Mouse (Mus musculus): ENCODE data around the gene Grk1.

The Grk1 gene

DNA sequence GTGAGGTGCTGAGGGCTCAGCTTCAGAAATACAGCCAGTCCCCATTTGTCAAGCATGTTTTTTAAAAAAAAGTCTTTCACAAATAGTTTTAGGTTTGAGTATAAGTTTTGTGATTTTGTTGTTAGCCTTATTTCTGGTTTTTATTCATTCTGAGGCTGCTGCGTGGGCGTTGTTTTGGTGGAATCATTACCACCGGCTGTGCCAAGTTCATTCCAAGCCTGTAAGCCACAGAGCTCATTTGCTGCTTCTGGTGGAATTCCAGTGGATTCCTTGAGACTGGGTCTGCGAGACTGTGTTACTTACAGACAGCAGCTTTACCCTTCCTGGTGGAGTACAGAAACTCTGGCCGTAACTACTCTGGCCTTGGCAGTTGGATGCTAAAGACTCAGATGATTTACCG lies 41.6 kb downstream of the Grk1 start:
- no peak for DNase-seq (ENCODE audit: low read depth, low spot score)
- no peaks in the 10 kb centered on the region for H3K36me3 ChIP-seq (ENCODE audit: control insufficient read depth, insufficient read depth, low read length, poor library complexity, severe bottlenecking)
- H3K27me3 ChIP-seq (ENCODE audit: control insufficient read depth, insufficient read depth, low read length, poor library complexity, severe bottlenecking): no peaks in the 10 kb centered on the region

- Histone ChIP-seq H3K27me3 (ENCODE audit: control insufficient read depth, insufficient read depth, low read length, poor library complexity, severe bottlenecking) (no peaks in the 10 kb centered on the region), H3K36me3 (ENCODE audit: control insufficient read depth, insufficient read depth, low read length, poor library complexity, severe bottlenecking) (no peaks in the 10 kb centered on the region)
- DNase-seq (ENCODE audit: low read depth, low spot score): no peak
Measured at GRCm38 (mm10) chr8:13448145-13448544, 43.3 kb downstream of the Grk1 start.

GRCm38 (mm10) chr8:13451747-13452277 lies 46.9 kb downstream of the Grk1 start:
- H3K36me3 ChIP-seq (ENCODE audit: control insufficient read depth, insufficient read depth, low read length, poor library complexity, severe bottlenecking): no peaks in the 10 kb centered on the region
- H3K27me3 ChIP-seq (ENCODE audit: control insufficient read depth, insufficient read depth, low read length, poor library complexity, severe bottlenecking): no peaks in the 10 kb centered on the region
- no peak for DNase-seq (ENCODE audit: low read depth, low spot score)

- H3K36me3 ChIP-seq (ENCODE audit: control insufficient read depth, insufficient read depth, low read length, poor library complexity, severe bottlenecking): no peaks in the 10 kb centered on the region
- no peak for DNase-seq (ENCODE audit: low read depth, low spot score)
- H3K27me3 ChIP-seq (ENCODE audit: control insufficient read depth, insufficient read depth, low read length, poor library complexity, severe bottlenecking): no peaks in the 10 kb centered on the region
Measured at GRCm38 (mm10) chr8:13454341-13455113, 49.6 kb downstream of the Grk1 start.

- no peaks in the 10 kb centered on the region for H3K27me3 ChIP-seq (ENCODE audit: control insufficient read depth, insufficient read depth, low read length, poor library complexity, severe bottlenecking)
- no peaks in the 10 kb centered on the region for H3K36me3 ChIP-seq (ENCODE audit: control insufficient read depth, insufficient read depth, low read length, poor library complexity, severe bottlenecking)
- peak; percentile 54 for DNase-seq (ENCODE audit: low read depth, low spot score)
Measured at GRCm38 (mm10) chr8:13455295-13455694, 50.4 kb downstream of the Grk1 start.

DNA sequence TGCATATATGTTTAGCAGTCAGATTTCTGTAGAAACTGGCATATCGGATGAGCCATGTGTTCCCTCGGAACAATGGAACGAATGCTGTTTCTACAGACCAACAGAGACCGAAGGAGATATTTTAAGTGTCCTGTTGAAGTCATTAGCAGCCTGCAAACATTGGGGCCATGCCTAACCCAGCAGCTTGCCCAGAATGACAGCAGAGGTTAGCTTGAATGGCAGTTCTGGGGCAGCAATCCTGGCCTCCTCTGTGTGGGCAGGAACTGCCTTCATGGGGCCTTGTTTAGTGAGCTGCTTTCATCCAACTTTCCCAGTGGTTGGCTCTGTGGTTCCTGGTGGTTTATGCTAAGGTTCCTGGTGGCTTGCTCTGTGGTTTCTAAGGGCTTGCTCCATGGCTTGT lies 54.5 kb downstream of the Grk1 start:
- Histone ChIP-seq H3K36me3 (ENCODE audit: control insufficient read depth, insufficient read depth, low read length, poor library complexity, severe bottlenecking) (no peaks in the 10 kb centered on the region), H3K27me3 (ENCODE audit: control insufficient read depth, insufficient read depth, low read length, poor library complexity, severe bottlenecking) (no peaks in the 10 kb centered on the region; the same call in 1 of the 2 replicates)
- no peak for DNase-seq (ENCODE audit: low read depth, low spot score)

DNA sequence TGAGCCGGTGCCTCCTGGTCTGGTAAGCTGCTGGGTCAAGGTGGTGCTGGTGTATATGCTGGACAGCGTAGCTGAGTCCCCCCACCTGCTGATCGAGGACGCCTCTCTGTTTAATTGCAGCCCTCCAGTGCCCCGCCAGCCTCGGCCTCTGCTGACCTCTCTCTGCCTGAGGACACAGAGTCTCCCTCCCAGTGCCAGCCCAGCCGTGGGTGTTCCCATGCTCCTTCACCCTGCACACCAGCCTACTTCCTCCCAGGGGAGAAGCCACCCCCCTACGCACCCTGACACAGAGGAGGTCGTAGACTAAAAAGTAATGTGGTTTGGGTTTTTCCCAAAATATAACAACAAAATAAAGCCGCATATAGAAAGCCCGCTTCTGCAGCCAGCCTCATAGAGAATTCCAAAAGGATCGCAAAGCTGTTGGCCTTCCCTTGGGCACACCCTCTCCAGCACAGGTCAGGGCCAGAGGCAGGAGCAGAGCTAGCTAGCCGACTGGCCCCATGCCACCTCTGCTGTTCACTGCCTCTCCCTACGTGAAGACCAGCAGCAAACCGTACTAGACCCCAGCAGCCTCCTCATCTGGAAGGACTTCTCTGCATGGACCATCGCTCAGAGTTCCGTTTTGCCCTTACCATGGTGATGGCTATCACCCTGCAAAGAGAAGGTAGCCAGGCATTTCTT lies 56.3 kb downstream of the Grk1 start:
- Histone ChIP-seq H3K36me3 (ENCODE audit: control insufficient read depth, insufficient read depth, low read length, poor library complexity, severe bottlenecking) (no peaks in the 10 kb centered on the region), H3K27me3 (ENCODE audit: control insufficient read depth, insufficient read depth, low read length, poor library complexity, severe bottlenecking) (no peaks in the 10 kb centered on the region; the same call in 1 of the 2 replicates)
- DNase-seq (ENCODE audit: low read depth, low spot score): no peak

GRCm38 (mm10) chr8:13461843-13462242 lies 57.0 kb downstream of the Grk1 start:
- Histone ChIP-seq H3K27me3 (ENCODE audit: control insufficient read depth, insufficient read depth, low read length, poor library complexity, severe bottlenecking) (no peaks in the 10 kb centered on the region; the same call in 1 of the 2 replicates), H3K36me3 (ENCODE audit: control insufficient read depth, insufficient read depth, low read length, poor library complexity, severe bottlenecking) (no peaks in the 10 kb centered on the region)
- DNase-seq (ENCODE audit: low read depth, low spot score): peak; percentile 61

DNA sequence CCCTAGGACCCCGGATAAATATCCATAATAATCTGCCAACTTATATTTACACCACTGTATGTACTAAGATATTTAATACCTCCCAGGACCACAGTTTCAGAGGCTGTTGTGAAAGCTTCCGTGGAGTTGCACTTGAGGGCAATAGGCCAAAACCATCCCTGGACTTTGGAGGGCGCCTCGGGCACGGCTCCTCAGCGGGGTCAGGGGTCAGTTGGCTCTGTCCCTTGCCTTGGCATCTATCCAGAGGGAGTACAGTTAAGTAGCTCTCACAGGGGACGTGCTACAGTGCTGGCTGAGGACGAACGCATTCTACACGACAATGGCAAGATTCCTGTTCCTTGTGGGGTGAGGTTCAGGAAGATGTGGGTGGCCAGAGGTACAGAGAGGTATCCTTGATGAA lies 57.5 kb downstream of the Grk1 start:
- Histone ChIP-seq H3K36me3 (ENCODE audit: control insufficient read depth, insufficient read depth, low read length, poor library complexity, severe bottlenecking) (no peaks in the 10 kb centered on the region), H3K27me3 (ENCODE audit: control insufficient read depth, insufficient read depth, low read length, poor library complexity, severe bottlenecking) (no peaks in the 10 kb centered on the region; the same call in 1 of the 2 replicates)
- DNase-seq (ENCODE audit: low read depth, low spot score): no peak

DNA sequence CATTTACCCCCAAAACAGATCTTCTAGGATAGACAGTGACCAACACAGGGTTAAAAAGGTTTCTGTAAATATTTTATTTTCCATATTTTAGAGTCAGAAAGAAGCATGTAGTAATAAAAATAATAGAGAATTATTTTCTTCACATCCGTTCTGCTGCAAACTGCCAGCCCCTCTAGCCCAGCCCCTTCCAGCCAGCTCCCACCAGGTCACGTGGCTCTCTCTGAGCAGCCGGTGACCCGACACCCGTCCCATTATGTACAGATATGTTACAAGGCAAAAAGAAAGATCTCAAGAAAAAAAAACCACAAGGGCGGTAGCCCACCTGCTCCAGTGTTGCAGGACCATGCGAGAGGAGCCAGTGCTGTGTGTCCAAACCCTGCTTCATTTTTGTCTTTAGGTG lies 60.4 kb downstream of the Grk1 start:
- H3K27me3 ChIP-seq (ENCODE audit: control insufficient read depth, insufficient read depth, low read length, poor library complexity, severe bottlenecking): no peaks in the 10 kb centered on the region; the same call in 1 of the 2 replicates
- no peak for DNase-seq (ENCODE audit: low read depth, low spot score)
- H3K36me3 ChIP-seq (ENCODE audit: control insufficient read depth, insufficient read depth, low read length, poor library complexity, severe bottlenecking): no peaks in the 10 kb centered on the region

DNA sequence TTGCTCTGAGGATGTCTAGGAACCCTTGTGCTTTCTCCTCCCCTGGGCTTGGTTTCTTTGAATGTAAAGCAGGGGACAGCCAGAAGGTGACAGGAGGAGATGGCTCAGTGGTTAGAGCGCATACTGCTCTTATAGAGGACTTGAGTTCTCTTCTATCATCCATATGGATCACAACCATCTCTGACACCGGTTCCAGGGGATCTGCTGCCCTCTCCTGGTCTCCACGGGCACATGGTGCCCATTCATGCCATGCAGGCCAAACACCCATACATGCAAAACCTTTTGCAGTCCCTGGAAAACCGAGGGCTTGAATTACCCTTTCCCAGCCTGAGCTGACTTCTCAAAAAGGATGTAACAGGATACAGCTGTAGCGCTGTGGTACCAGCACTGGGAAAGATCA lies 62.1 kb downstream of the Grk1 start:
- no peak for DNase-seq (ENCODE audit: low read depth, low spot score)
- no peaks in the 10 kb centered on the region for H3K36me3 ChIP-seq (ENCODE audit: control insufficient read depth, insufficient read depth, low read length, poor library complexity, severe bottlenecking)
- no peaks in the 10 kb centered on the region; the same call in 1 of the 2 replicates for H3K27me3 ChIP-seq (ENCODE audit: control insufficient read depth, insufficient read depth, low read length, poor library complexity, severe bottlenecking)

GRCm38 (mm10) chr8:13468737-13469136 lies 63.9 kb downstream of the Grk1 start:
- no peaks in the 10 kb centered on the region for H3K27me3 ChIP-seq (ENCODE audit: control insufficient read depth, insufficient read depth, low read length, poor library complexity, severe bottlenecking)
- no peaks in the 10 kb centered on the region for H3K36me3 ChIP-seq (ENCODE audit: control insufficient read depth, insufficient read depth, low read length, poor library complexity, severe bottlenecking)
- DNase-seq (ENCODE audit: low read depth, low spot score): no peak

DNA sequence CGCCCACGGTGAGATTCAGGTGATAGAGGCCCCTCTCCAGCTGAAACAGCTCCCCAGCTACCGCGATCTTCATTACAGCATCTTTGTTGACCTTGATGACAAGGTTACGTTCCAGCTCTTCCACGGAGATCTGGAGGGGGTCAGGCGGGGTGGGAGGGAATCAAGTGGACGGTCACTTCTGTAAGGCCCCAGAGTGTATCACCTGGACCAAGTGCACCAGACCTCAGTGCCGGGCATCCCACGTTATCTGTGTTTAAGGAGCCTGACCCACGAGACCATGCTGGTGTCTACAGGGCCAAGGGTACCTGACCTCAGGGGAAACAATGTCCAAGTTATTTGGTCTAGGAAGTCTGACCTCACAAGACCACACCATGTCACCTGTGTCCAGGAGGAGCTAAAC lies 66.6 kb downstream of the Grk1 start:
- no peak for DNase-seq (ENCODE audit: low read depth, low spot score)
- Histone ChIP-seq H3K36me3 (ENCODE audit: control insufficient read depth, insufficient read depth, low read length, poor library complexity, severe bottlenecking) (no peaks in the 10 kb centered on the region), H3K27me3 (ENCODE audit: control insufficient read depth, insufficient read depth, low read length, poor library complexity, severe bottlenecking) (no peaks in the 10 kb centered on the region)
